Mouse (Mus musculus): ENCODE measurements at regions not wholly inside any gene's neighbourhood (a gene's known extent, or its start where the extent isn't known, plus 50 kb on each side); places are given as distances from the start of the nearest gene placed in this dataset.

GRCm38 (mm10) chr1:120859546-120859945, 257.3 kb downstream of the En1 start:
- TF ChIP-seq MAX (IDR thresholded peaks at IDR 0.05) (no peak), CTCF (IDR thresholded peaks at IDR 0.05; ENCODE audit: control insufficient read depth, insufficient read depth, insufficient read length) (no peak), MYOG (IDR thresholded peaks at IDR 0.05; ENCODE audit: control insufficient read depth, extremely low read depth, insufficient read length) (no peak), MYOD1 (IDR thresholded peaks at IDR 0.05; ENCODE audit: control insufficient read depth, insufficient read length, low read depth) (no peak)
